Mouse (Mus musculus) gastrocnemius, postnatal 36 days (tissue): Measurements from ENCODE around the gene Foxp3. TPM values are rescaled to one million over a fixed set of nuclear protein-coding genes. Genes with fewer than 3 reads are reported as not detected.

Experiments
- DNase-seq, 2 experiments: peaks; one replicate each; pipeline ENCODE4 v3.0.0; 2022
- intact Hi-C: fragments of 180-260 bp; cut with DNase I; formaldehyde crosslinking; loops from one replicate; pipeline ENCODE4 v1.15.1; 2025
- long read RNA-seq, 2 experiments: library from polyadenylated mRNA; stranded (forward); transcript quantifications; one replicate each; pipeline ENCODE4 v2.0.0; 2021
- total RNA-seq, 2 experiments: library from RNA; stranded (reverse); gene quantifications; 2 replicates each; pipeline ENCODE4 v1.2.3; 2021

Gene Foxp3
- total RNA-seq = under 1 TPM in 1 of 2 experiments, not detected in 1; 0.18 TPM
- long read RNA-seq, experiment 1 = 0 reads
- long read RNA-seq, experiment 2 = 0 reads

DNA sequence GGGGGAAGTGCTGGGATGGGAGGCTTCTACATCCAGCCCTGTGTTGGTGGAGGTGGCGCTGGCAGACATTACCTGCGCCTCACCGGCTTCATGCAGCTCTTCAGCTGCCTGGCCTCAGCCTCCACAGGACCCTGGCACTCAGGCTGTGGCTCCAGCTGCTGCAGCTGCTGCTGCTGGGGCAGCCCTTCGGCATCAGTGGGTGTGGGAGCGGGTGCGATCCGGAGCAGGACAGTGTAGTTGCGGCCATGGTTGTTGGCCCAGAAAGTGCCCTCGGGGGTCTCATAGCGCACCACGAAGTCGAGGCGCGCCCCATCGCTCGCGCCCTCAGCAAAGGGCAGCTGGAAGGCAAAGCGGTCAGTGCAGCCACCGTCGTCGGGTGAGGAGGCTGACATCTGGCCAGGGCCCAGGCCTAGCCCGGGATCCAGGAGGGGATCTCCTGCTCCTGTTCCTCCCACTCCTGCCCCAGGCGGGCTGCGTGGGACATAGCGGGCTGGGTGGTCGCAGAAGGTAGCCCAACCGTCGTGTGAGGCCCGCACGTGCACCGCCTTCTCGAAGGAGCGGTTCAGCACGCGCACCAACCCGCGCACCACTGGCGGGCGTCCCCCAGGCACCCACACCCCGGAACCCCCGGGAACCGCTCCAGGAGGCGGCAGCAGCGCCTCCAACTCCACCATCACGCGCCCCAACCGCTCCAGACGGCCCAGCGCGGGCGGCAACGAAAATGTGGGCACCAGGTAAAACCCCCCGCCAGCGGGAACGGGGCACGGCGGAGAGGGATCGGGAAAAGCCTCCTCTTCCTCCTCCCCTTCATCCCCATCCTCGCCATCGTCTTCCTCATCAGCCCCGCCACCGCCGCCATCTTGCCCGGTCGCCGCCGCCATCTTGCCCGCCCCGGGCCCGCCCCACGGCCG, at the start of gene Foxp3:
TSS of gene Foxp3 (plus strand) at position 469 of the 911 bp plus-strand sequence.
- intact Hi-C loops = loop anchor here (10.0 kb wide), 1 partner anchor 121 kb away; the partner anchor contains the start of gene Gpkow
- DNase-seq = no peak

DNA sequence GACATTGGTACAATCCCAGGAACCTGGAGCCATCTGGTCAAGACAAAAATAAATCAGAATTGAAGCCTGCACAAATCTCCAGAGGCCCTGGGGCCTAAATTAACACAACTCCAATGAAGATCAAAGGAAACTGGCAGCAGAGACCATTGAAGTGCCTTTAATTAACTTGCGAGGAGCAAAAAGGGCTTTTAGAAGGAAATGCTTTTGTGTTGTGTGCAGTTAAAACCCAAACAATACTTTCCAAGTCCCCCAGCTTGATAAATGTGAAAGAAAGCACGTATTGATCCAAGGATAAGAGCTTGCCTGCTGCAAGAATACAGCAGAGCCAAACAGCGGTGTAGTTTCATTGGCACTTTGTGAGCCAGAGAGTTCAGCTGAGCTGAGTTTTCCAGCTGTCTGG, 48.5 kb upstream of the Foxp3 start:
- DNase-seq = no peak
- intact Hi-C loops = no loop called here

DNA sequence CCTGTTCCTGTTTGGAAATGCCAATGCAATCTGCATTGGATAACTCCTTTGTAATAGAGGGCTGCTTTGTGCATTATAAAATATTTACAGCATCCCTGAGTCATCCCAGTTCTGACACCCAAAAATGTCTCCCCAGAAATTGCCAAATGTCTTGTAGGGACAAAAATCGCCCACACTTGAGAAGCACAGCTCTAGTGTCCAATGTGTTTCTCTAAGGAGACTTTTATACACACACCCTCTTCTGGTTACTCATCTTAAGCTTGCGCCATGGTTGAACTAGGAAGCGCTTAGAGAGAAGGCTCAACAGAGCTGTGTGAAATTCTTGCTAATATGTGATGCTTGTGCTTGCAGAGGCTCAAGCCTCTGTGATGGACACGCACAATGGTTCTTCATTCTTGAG, 20.0 kb upstream of the Foxp3 start:
- no peak for DNase-seq
- intact Hi-C loops = no loop called here

DNA sequence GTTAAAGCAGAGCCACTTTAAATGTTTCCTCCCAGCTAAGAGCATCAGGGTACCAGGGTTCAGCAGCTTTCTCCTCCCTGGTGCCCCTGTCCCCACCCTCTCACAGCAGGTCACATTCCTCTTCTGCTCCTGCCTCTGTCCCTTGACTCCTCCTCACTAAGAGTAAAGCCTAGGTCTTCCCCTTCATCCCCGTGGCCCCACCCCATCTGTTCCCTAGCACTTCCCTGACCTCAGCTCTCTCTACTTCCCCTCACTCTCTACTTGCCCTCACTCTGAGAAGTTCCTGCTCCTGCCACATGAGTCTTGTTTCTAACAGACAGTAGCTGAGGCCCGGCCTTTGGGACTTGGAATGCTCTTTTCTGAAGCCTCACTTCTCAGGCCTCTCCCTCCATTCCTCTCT, 10.4 kb upstream of the Foxp3 start:
- DNase-seq = no peak
- intact Hi-C loops = no loop called here

DNA sequence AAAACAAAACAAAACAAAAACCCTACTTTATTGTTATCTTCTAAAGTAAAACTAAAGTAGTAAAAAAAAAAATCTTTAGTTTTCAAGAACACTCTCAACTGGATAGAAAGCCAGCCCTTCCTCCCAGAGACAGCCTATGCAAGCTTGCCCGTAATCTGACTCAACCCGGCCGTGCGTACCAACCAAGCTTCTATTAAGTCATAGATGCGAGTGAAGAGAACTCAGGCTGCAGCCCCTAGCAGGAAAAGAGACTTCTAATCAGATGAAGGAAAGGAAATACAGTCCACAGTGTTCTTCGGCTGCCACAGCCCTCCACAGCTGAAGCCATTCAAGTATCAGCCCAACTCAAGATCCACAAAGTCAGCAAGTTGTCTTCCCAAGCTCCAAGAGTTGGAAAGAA, 7.1 kb upstream of the Foxp3 start:
- no peak for DNase-seq
- intact Hi-C loops = no loop called here

DNA sequence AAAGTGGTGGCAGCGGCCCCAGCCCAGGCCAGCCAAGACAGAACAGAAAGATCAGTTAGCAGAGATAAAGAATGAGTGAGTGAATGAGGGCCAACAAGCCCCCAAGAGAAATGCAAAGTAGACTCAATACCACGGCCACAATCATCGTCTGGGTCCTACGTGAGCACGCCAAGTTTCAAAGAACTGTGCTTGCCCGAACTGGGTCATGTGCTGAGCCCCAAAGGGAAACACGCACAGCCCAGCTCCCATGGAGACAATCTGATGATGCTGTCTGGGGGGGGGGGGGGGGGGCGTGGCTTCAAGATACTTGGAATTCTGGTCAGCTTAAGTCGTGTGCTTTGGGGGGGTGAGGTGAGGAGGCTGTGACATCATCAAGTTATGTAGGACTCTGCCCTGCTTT, 6.0 kb upstream of the Foxp3 start:
- intact Hi-C loops = no loop called here
- no peak for DNase-seq

DNA sequence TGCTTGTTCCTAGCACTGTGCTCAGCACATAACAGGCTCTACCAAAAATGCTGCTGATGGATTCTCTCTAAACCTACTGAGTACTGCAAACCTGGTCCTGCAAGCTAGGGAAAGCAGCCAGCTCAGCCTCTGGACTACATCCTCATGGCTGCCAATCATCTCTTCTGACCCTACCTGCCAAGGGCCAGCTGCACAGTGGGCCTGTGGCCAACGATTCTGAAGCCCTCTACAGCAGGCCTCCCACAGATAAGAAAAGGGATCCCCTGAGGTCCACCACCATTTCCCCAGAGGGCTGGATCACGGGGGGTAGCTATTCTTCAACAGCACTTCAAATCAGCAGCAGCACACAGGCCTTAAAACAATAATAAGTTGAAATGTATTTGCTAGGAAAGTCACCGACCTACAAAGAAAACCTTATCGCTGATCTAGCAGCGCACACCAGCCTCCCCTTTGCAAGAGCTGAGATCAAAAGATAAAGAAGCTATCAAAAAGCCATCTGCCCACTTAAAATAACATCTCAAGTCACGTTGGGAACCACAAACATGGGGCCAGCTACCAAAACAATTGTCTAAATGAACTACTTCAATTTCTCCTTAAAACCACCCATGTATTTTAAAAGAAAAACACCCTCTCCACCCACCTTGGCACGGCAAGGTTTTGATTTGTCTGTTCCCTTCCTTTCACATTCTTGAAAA, 2.8 kb upstream of the Foxp3 start:
- DNase-seq = no peak
- intact Hi-C loops = loop anchor here (10.0 kb wide), 1 partner anchor 124 kb away; the partner anchor contains the start of gene Gpkow

DNA sequence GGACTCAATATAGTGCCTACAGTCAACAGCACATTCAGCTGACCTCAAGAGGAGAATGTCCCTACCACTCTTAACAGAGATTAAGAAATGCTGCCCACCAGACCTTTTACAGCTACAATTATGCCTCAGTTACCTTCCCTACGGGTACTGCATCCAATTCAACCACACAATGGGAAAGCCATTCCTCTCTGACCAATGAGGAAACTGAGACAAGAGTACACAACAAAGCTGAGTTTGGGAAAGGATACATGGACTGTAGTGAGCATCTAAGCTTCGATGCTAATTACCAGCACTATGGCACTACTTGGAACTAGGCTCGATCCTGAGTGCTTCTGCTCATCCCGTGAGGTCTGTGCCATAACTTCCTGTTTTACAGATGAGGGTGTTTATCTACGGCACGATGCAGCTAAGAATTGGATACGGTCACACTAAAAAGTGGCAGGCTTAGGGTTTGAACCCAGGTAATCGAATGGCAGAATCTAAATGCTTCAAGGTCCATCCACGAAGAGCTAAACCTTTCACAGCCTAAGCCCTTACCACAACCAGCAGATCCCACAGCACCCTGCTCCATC, 1.8 kb upstream of the Foxp3 start:
- no peak for DNase-seq
- intact Hi-C loops = loop anchor here (10.0 kb wide), 1 partner anchor 123 kb away; the partner anchor contains the start of gene Gpkow

DNA sequence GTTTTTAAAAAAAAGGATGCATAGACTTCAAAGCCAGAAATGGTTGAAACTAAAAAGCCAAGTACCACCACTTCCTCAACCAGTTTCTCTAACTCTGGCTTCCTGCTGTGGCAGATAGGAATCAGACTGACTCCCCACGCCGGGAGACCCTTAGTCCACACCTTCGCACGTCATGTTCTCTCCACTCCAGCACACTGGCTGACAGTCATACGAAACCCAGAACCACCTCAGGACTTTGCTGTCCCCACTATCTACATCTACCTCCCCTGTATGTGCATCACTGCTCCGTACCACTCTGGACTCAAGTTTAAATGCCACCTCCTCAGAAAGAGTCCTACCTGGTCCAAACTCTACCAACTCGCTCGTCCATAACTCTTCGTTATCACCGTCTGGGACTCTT, 978 bp upstream of the Foxp3 start:
- intact Hi-C loops = loop anchor here (10.0 kb wide), 1 partner anchor 122 kb away; the partner anchor contains the start of gene Gpkow

DNA sequence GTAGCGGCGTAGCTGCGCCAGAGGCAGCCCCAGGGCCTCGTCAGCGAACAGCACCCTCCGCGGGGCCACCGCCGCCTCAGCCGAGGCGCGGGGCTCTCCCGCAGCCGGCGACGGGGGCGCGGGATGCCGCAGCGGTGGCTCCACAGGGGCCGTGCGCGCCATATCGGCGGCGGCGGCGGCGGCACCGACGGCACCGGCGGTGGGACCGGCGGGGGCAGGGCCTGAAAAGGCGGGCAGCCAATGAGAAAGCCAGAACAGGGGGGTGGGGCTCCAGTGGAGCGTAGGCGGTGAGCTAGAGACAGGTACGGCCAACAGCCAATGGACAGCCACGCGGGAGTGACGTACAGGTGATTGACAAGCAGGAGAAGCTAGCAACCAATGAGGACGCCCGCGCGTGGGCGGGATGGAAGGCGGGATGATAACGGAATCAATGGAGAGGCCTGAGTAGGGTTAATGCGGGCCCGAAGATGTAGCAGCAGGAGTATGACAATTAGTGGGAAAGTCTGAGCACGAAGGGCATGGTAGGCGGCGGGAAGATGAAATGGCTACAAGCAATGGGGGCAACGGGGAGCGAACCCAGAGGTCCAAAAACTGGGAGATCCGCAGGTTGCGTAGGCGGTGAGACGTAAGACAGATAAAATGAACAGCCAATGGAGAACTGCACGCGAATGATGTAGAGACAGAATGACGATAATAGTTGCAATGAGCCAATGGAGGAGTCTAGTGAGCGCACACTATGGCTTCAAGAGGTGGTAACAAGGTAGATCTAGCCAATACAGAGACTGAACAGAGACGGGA, 842 bp downstream of the Foxp3 start, which contains the start of gene Ppp1r3f:
TSS of gene Ppp1r3f (minus strand) at position 197 of the 798 bp plus-strand sequence.
- peak; percentile 75 to 87 for DNase-seq
- intact Hi-C loops = loop anchor here (10.0 kb wide), 1 partner anchor 121 kb away; the partner anchor contains the start of gene Gpkow

More for the DNA sequence above, 978 bp upstream of the Foxp3 start:
- no peak for DNase-seq

DNA sequence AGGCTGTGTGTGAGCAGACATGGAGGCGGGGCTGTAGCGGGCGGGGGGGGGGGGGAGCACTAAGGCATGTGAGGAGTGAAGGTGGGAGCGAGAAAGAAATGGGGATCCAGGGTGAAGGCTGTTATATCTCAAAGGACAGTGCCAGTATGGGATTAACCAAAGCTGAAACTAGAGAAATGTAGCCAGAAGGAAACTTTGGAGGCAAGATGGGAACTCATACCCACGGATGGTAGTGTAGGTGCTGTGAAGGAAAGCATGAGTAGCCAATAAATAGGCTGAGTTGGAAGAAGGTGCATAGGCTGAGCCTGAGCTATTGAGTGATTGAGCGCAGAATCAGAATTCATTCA, 1.4 kb downstream of the Foxp3 start:
- intact Hi-C loops = loop anchor here (10.0 kb wide), 1 partner anchor 120 kb away; the partner anchor contains the start of gene Gpkow
- DNase-seq = no peak

DNA sequence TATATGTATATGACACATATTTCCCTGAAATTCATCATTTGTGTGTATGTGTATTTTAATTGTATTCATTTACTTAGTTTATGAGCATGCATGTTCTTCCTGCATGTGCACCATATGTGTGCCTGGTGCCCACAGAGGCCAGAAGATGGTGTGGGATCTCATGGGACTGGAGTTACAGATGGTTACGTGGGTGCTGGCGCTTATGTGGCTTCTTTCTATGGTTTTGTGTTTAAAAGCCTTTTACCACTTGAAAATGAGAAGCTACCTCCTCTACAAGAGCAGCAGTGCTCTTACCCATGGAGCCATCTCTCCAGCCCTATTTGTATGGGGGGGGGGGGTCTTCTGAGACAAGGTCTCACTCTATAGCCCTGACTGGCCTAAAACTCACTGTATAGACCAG, 7.7 kb downstream of the Foxp3 start:
- DNase-seq = no peak
- intact Hi-C loops = no loop called here

DNA sequence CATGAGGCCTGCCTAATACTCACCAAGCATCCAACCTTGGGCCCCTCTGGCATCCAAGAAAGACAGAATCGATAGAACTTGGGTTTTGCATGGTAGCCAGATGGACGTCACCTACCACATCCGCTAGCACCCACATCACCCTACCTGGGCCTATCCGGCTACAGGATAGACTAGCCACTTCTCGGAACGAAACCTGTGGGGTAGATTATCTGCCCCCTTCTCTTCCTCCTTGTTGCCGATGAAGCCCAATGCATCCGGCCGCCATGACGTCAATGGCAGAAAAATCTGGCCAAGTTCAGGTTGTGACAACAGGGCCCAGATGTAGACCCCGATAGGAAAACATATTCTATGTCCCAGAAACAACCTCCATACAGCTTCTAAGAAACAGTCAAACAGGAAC, 10.4 kb downstream of the Foxp3 start:
- intact Hi-C loops = no loop called here
- no peak for DNase-seq

DNA sequence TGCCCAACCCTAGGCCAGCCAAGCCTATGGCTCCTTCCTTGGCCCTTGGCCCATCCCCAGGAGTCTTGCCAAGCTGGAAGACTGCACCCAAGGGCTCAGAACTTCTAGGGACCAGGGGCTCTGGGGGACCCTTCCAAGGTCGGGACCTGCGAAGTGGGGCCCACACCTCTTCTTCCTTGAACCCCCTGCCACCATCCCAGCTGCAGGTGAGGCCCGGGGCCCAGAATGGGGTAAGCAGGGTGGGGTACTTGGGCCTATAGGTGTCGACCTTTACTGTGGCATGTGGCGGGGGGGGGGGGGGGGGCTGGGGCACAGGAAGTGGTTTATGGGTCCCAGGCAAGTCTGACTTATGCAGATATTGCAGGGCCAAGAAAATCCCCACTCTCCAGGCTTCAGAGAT, 12.9 kb downstream of the Foxp3 start:
- intact Hi-C loops = no loop called here
- no peak for DNase-seq

DNA sequence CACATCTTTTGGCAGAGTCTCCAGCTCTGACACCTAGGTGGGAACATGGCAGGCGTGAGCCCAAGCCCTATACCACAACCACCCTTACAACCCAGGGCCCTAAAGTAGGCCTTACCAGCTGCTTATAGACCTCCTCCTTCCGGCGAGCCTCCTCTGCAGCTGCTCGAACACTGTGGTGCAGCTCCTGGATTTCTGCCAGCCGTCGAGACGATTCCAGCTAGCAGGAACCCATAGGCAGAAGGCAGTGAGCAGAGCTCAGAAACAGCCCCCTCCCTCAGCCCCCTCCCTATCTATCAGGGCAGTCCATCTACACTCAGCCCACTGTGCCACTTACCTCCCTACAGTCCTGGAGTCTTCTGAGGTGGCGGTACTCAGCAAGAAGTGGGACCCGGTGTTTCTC, 21.9 kb downstream of the Foxp3 start:
- intact Hi-C loops = no loop called here
- DNase-seq = no peak

DNA sequence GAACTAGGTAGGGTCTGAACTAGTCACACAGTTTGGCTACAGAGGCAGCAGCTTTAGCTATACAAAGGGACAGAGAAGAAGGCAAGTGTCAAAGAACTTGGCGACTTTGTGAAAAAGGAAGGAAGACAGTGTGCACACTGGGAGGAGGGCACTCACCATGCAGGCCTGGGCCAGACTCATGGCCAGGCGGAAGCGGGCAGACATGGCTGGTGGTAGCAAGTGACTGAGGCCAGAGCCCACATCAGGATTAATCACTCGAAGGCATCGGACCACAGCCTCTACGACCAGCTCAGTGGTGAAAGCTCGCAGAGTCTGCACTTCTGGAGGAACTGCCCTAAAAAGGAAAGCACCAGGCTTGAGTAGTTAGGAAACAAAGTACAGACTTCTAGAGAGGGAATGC, 30.6 kb downstream of the Foxp3 start:
- no peak for DNase-seq
- intact Hi-C loops = no loop called here

DNA sequence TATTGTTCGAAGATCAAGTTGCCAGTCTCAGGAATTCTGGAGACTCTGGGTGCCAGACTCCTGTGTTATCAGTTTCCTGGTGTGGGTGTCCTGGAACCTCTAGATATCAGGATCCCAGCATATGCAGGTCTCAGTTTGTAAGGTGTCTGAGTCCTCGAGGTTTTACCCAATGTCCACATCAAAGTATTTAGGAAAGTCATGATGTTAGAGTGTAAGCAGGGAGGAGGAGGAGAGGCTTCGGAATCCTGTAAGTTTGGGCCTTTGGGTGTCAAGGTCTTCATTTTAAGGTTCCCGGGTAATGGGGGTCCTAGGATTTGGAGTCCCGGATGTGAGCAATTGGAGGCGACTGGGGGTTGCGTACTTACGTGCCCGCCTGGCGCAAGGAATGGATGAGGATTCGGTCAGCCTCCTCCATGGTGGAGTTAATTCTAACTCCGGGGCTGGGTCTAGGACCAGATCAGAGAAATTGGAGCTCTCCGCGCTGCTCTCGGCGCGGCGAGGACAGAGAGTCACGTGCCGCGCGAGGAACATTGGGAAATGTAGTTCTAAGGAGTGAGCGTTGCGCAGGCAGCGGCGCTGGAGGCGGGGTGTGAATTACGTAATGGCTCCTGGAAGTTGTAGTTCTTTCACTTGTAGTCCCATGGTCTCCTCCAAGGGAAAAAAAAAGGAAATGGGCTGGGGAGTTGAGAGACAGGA, 31.6 kb downstream of the Foxp3 start, which contains the start of gene Ccdc22:
TSS of gene Ccdc22 (minus strand) at position 639 of the 696 bp plus-strand sequence.
- DNase-seq = peak; percentile 66 to 79
- intact Hi-C loops = no loop called here

DNA sequence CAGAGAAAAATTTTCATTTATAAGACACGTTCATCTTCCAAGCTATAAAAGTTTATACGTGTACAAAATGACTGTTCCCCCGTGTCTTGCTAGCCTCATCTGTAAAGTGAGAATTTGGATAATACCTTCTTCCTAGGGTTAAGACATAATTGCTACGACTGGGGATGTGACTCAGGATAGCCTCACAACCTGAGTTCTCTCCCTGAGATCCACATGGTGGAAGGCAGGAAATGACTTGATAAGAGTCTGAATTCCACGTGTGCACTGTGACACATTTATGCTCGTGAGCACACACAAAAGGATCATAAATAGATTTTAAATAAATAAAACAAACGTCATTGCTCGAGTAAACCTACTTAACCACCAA, 32.1 kb downstream of the Foxp3 start:
- intact Hi-C loops = no loop called here
- DNase-seq = no peak

DNA sequence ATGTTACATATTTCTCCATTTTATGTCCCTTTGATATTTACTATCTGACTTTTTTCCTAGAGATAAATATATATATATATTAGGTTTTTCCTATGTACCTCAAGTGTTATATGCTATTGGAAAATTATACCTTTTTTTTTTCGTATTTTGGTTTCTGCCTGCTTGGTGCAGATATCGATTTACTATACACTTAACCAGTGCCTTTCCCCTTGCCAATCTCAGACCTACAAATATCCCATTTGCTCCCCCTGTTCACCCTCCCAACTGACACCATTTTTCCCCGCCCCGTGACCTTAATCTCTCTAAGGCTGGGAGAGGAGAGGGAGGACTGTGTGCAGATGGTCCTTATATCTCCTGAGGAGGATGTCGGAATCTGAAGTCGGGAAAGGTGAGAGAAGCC, 33.3 kb downstream of the Foxp3 start, which contains the start of gene Cacna1f:
TSS of gene Cacna1f (plus strand) at position 301 of the 400 bp plus-strand sequence.
- intact Hi-C loops = no loop called here
- DNase-seq = no peak
